Mouse (Mus musculus) heart, postnatal 0 days (tissue): ENCODE data around the gene Hspe1.

Experiments used
- CTCF ChIP-seq: IDR thresholded peaks from 2 replicates; pipeline ENCODE4 v1.5.1; 2016; ENCODE audit warnings: antibody characterized with exemption, control low read depth, low read depth
- EP300 ChIP-seq: IDR thresholded peaks from 2 replicates; pipeline ENCODE4 v1.6.1; 2016; ENCODE audit warnings: antibody characterized with exemption, low read depth

DNA sequence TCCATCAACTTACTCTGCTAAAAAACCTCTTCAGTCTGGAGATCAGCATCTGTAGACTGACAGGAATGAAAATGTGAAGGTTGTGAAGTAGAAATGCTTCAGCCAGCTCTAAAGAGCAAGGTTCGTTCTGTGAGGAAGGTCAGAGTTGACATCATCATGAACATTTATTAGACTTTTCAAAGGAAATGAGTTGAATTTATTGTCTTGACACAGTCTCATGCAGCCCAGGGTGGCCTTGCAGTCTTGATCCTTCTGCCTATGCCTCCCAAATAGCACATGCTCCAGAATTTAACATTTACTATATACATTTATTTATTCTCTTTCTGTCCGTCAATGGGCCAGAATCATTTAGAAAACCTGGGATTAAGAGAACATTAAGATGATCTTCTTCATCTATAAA, 35.6 kb downstream of the Hspe1 start:
- no peak for TF ChIP-seq CTCF
- no peak for TF ChIP-seq EP300
